Mouse (Mus musculus): ENCODE results near the gene Magi1.
A peak's percentile ranks its signal among the peaks of the same experiment; 100 is the strongest.
"Not testable (repeated sequence)": the region's sequence is repeated elsewhere in the genome, so short reads cannot be mapped to it uniquely, and the experiment has no call there.

Magi1 gene

DNA sequence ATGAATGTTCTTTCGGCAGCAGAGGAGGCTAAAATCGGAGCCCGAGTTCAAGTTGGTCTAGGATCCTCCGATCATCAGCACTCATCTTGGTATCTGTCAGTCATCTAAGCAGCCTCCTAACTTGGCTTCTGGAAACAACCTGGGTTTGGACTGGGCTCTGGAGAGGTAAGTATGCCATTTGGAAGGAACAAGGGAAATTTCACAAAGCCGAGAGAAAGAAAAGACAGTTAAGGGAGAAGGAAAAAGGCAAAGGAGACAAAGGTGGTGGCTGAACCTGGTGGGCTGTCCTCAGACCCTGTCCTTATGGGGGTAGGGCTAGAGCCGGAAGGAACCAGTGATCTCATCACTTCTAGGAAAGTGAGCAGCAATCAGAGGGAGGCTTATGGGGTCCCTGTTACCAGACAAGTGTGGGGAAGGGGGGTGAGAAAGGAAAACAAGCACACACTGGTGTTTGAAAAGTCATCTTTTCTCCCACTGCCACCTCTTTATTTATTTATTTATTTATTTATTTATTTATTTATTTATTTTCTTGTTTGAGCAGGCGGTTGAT is 565.8 kb downstream of the Magi1 start:
- DNase-seq = no peak

DNA sequence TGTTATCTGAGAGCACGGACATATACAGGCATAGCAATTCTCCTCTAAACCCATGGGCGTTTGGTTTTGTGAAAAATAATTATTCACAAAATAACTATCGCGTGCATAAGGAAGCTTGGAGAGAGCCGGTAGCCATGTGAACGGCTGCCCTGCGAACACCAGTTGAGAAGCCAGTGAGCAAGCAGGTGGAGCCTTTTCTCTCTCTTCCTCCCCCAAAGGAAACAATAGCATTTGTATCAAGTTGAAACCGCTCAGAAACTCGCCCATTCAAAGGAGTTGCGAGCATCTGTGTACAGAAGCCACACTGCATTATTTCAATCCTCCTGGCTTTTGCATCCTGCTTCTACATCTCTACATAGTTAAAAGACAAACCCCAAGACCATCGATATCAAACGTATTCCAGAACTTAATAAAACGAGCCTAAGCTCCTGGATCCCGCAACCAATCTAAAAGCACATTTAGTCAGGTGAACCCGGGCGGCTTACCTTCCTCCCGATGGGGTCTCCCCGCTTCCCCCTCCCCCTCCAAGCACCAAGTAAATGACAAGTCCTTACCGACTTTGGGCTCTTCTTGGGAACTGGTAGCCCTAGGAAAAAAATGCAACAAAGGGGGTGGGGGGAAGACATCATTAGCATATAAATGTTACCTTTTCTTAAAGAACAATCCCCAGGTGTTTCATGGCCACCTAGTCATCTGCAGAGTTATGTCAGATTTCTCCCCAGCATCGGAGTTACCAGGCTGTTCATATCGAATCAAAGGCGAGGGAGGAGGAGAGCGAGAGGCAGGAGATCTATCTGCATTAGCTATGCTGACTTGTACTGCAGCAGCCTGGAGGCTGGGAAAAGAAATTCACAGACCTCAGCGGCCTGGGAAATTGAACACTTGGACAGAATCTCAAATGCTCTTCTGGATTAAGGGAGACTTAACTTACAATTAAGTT is 566.8 kb downstream of the Magi1 start:
- DNase-seq = no peak

GRCm38 (mm10) chr6:93715181-93716180 is 568.2 kb downstream of the Magi1 start:
- DNase-seq = no peak

DNA sequence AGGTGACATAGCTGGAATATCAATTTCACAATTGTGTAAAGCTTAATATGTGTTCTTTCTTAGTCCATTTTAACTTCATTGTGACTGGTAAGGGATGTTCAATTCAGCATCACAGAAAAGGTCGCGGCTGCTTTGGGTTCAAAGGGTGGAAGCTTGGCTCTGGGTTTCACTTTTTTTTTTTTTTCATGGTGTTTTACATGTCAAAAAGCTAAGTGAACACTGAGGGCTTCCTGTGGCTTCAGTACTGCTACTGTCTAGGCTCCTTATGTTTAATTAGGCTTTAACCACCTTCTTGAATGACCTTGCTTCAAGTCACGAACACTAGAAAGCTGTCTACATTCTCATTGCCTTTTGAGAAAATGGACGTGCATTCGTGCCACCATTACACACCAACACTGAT is 579.4 kb downstream of the Magi1 start:
- no peak for DNase-seq

DNA sequence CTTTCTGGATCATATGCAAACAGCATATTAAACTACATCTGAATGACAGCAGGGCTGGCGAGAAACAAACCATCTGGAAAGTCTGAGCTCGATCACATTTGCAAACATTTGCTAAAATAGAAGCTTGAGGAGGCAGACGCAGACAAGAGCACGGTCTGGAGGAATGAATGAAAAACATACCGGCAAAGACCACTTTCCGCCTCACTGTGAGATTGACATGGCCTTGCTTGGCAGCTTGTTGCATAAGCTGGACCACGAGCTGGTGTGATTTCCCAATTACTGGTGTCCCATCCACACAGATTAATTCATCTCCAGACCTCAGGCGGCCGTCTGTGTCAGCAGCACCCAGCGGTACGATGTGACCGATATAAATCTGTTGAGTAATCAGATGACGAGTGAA is 584.3 kb downstream of the Magi1 start:
- no peak for DNase-seq

DNA sequence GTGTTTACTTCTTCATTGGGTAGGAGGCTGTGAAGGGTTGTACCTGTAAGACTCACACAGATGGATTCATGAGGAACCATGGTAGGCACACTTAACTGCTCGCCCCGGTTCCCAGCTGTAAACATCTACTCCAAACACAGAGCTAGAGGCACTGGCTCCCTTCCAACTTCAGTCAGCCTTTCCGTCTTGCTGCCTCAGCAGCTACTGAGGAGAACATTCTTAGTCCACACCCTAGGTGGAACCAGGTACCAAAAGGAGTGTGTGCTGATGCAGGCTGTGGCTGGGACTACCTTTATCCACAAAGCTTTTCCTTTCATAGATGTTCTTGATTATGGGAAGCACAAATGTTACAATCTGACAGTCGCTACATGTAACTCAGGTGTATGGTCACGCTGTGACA is 585.8 kb downstream of the Magi1 start:
- no peak for DNase-seq

DNA sequence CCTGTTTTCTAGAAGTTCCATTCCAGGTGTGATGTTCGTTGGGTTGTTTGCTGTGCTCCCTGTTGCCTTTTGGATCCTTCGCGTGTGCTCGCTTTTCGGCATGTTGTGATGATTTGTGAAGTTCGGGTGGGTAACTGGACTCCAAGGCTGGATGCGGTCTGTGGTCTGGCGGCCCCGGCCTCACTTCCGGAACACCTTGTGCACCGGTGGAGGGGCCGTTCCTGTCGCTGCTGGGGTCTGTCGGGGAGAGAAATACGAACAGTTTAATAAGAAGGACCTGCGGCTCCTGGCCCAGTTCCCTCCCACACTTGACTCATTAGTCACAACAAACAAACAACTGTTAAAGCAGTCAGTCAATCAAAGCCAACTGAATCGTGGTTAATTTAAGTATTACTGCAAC is 605.0 kb downstream of the Magi1 start:
- no peak for DNase-seq

- DNase-seq = no peak
Observed at GRCm38 (mm10) chr6:93666731-93667130, 617.0 kb downstream of the Magi1 start.

DNA sequence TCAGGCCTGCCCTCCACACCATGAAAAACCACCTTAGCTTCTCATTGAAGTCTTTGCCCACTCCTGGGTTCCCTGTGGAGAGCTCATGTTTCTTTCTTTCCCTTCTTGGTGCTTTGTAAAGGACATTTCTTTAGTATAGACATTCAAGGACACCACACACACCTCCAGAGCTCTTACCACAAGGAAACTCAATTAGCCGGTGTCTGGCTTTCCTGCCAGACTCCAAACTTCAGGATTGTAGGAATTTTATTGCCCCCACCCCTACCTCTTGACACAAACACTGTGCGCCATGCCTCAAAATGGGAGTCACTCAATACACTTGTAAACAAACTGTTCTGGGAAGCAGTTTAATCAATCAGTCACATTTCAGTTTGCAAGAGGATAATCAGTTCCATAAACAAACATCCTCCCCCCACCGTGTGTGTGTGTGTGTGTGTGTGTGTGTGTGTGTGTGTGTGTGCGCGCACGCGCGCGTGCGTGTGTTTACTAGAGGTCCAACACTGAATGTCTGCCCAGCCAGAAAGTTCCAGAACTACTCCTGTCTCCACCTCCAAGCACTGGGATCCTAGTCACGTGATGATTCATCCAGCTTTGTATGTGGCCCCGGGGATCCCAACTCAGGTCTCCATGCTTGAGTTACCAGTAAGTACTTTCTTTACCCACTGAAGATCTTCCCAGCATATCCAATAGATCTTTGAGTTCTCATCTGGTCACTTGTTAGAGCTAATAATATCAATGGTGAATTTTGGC is 618.5 kb downstream of the Magi1 start:
- DNase-seq = no peak

DNA sequence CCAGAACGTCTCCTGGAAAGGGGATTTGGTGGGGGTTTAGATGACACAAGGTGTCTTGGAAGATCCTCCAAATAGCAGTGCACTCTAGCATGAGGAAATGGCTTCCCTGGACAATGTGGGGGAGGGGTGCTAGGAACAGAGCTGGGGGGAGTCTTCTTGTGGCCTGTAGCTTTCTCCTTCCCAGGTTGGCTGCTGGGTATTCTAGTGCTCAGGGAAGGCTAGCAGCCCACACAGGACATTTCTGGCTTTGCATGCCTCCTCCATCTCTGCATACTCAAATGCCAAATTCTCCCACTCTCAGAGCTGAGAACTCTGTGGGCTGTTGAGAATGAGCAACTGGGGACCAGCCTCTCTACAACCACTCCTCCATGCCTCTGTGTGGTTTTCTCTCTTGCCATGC is 622.6 kb downstream of the Magi1 start:
- no peak for DNase-seq

GRCm38 (mm10) chr6:93659534-93659933 is 624.2 kb downstream of the Magi1 start:
- DNase-seq = no peak

DNA sequence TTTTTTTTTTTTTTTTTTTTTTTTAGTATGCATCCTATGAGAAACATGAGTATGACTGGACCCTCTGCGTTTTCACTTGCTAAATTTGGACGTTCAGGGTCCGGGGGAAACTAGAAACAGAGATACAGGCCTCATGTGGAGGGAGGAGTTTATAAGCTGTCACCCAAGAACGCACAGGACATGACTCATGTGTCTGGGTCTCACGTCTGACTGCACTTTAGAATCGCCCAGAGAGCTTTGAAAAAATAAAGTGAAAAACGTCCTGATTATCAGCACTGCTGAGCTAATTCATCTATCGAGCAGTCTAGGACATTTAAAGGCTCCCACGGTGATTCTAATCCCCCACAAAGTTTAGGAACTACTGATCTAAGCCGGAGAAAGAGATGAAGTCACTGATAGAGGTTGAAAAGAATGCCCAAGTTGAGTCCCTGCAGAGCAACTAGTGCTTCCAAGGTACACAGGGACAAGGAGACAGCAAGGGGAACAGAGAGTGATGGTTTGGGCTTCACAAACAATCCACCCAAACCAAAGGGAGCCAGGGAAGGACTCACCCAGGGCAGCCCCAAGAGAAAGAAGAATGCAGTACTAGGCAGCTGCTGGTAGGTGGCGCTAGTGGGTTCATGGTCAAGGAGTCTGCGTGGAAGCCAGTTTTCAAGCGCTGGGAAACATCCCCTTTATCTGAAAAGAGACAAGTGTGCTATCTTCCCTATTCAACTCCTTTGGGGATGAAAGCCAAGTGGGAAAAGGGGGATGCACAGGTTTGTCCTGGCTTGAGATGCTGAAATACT is 626.3 kb downstream of the Magi1 start:
- DNase-seq = peak; percentile 1 to 2

DNA sequence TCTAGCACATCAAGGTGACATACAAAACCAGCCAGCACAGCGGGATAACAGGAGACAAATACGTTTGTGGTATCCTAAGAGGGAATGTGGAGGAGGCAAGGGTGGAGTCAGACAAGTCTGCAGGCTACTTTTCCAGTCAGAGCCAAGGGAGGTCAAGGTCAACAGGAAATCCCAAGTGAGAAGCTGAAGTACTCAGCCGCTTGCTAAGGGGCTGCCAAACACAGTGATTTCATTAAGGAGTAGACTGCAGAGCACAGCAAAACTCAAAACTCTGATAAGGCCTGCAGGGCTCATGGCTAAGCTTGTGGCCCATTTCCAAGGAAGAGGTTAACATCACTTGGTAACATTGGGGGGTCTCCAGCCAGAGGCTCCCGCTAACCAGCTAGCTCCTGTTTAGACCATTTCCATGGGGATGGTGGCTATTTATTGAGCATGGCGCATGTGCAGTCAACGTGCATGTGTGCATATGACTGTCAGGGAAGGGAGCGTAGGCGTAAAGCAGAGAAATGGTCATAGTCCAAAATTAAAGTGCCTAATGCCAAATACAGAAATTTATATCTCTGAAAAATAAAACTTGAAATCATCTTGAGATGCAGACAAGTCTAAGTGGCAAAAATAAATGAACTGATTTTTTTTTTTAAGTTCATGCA is 635.0 kb downstream of the Magi1 start:
- DNase-seq = no peak

DNA sequence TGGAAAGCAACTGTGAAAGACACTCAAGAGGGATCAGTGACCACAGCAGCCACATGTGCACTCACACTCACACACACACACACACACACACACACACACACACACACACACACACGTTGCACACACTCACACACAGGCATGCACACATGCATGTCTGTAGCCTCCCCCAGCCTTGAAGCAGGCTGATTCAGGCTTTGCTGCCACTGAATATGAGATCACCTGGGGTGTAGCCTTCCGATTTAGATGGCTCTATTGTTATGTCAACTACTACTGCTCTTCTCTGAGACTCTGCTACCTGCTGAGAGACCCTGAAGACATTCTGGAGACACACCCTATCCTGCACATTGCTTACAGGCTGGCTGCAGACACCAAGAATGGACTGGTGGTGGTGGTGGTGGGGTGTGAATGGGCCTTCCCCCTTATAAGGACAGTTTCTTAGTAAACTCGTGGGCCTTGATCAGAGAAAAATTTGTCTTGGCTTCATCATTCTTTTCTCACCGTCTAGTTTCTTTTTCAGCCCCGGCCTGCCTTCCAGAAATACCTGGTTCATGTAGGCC is 653.9 kb downstream of the Magi1 start:
- not testable (repeated sequence) for DNase-seq

GRCm38 (mm10) chr6:93627200-93627599 is 656.5 kb downstream of the Magi1 start:
- no peak for DNase-seq
